Mouse (Mus musculus) bone marrow, adult 2 months (tissue): ENCODE data around the gene Olfr649.

Experiments used
- CTCF ChIP-seq: fragments of 200-500 bp; IDR thresholded peaks from 2 replicates; pipeline ENCODE4 v1.5.1; 2011; ENCODE audit warnings: low read length, control low read depth; ENCODE audit not compliant: control insufficient read depth, insufficient read depth
- POLR2A ChIP-seq: fragments of 200-500 bp; IDR thresholded peaks from 2 replicates; pipeline ENCODE4 v1.6.1; 2011; ENCODE audit warnings: low read depth, mild to moderate bottlenecking, control low read depth, low read length, borderline replicate concordance; ENCODE audit not compliant: control insufficient read depth

- no peak for TF ChIP-seq POLR2A
- no peak for TF ChIP-seq CTCF
These were observed 45.3 kb downstream of the Olfr649 start, which contains the start of gene Ubqlnl for GRCm38 (mm10) chr7:104150456-104150855.
